Mouse (Mus musculus): Measurements from ENCODE around the gene Eppin.
"Not testable (repeated sequence)": the region's sequence is repeated elsewhere in the genome, so short reads cannot be mapped to it uniquely, and the experiment has no call there.

The Eppin gene

DNA sequence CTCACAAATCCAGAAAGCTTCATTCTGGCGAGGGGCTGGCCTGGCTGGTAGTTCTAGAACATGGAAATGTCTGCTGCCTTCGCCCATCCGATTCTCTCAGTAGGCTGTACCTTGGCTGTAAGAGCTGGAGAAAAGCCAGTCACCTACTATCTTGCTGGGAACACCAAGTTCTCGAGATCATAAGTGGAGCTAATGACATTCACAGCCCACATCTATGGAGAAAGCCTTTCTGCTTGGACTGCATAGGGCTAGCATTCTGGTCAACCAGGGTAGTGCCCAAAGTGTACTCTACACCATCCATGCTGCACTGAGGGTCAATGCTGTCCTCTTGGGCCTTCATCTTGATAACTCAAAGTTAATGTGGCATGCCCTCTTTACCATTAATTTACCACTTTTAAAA lies at the start of gene Eppin:
Eppin (minus strand) TSS at position 101 of the 400 bp plus-strand sequence.
- ChIA-PET CTCF (interaction anchor here (0.5 to 2.5 kb wide), 17 partner anchors 10 to 1224 kb away, joined by 3 to 16 read pairs (median 4); partner anchors contain the start of genes Wfdc10 (in 1 of the 4) and Wfdc9 (in 1 of the 4)), POLR2A (no interaction called here)

DNA sequence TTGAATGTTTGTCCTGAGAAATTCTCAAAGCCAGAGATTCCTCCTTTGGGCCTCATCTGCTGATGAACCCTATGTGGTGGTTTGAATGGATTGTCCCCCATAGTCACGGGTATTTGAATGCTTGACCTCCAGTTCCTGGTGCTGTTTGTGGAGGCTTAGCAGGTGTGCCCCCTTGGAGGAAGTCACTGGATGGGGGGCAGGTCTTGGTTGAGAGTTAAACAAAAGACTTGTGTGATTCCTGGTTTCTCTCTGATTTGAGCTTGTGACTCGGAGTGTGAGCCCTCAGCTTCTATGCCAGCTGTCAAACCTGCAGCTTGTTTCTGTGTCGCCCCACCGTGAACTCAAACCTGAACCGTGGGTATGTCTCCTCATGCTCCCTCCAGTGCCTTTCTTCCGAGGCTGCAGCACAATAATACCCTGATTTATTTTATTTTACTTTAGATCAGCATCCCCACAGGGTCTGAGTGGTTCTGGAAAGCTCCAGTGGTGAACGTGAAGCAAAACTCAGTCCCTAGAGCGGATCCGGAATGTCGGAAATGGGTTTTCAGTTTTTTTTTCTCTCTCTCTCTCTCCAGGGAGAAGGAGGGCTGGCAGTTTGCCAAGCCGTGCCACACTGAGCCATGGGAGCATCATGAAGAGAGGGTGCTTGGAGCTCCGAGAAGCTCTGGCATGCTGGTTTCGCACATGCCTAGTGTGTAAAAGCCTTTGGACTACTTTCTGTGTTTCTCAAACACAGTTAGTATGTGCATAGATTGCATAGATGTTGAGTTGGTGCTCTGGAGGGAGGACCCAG lies 48.7 kb upstream of the Eppin start:
- ChIA-PET CTCF (interaction anchor here (0.5 to 2.7 kb wide), 11 partner anchors 14 to 276 kb away, joined by 3 to 12 read pairs (median 3); partner anchors contain the start of genes Wfdc10 (in 3 of the 4) and Wfdc9 (in 3 of the 4)), POLR2A (interaction anchor here (0.6 to 2.0 kb wide), 6 partner anchors 14 to 276 kb away, joined by 3 to 7 read pairs (median 3); partner anchors contain the start of genes Wfdc10 (in 2 of the 4), Wfdc9 (in 2 of the 4), Acot8 (in 1 of the 4) and Zswim3 (in 1 of the 4))

DNA sequence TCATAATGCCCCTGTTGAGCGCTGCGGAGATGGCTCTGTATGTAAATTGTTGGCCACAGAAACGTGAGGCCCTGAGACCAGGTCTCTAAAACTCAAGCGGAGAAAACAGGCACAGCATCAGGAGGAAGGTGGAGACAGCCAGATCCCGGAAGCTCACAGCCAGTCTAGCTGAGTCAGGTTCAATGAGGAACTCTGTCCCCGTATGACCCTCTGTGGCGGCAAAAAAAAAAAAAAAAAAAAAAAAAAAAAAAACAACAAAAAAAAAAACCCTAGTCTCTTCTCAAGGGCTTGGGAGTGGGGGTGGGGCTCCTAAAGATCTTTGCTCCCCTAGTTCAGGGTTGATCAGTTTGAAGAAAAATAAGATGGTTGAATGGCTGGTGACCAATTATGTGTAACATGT lies 47.7 kb upstream of the Eppin start:
- CTCF ChIA-PET: interaction anchor here (0.6 to 2.7 kb wide), 12 partner anchors 15 to 245 kb away, joined by 3 to 12 read pairs (median 5); partner anchors contain the start of genes Wfdc10 (in 4 of the 4) and Wfdc9 (in 4 of the 4)
- POLR2A ChIA-PET: interaction anchor here in 3 of 4 experiments (0.6 to 2.0 kb wide), 5 partner anchors 15 to 569 kb away, joined by 3 to 7 read pairs (median 3); partner anchors contain the start of genes Wfdc10 (in 3 of the 3) and Wfdc9 (in 3 of the 3)

DNA sequence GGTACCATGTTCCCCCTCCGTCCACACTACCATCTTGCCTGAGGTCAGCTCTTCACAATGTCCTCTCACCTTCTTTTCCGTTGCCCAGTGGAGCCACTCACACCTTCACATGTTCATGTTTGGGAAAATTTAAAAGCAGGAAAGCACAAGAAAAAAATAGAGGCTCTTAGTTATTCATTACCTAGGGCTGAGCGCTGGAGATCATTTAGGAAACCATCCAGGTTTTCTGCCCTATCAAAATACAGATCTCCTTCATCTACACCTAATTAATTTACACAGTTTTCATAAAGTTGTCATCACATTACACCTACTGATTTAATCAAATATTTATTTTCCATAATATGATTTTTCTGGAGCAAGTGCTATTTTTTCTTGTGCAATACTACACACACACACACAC lies 45.3 kb upstream of the Eppin start, which contains the start of gene Wfdc16:
Wfdc16 (minus strand) TSS at position 101 of the 400 bp plus-strand sequence.
- CTCF ChIA-PET: no interaction called here
- POLR2A ChIA-PET: interaction anchor here in 1 of 4 experiments (1.0 kb wide), 1 partner anchor 13 kb away, joined by 5 read pairs; no protein-coding TSS in a partner anchor

GRCm38 (mm10) chr2:164635266-164635665 lies 41.9 kb upstream of the Eppin start:
- ChIA-PET POLR2A (interaction anchor here in 2 of 4 experiments (0.7 to 1.0 kb wide), 2 partner anchors 165 to 192 kb away, joined by 3 read pairs; no protein-coding TSS in a partner anchor), CTCF (interaction anchor here in 1 of 4 experiments (0.9 to 1.5 kb wide), 3 partner anchors 21 to 165 kb away, joined by 3 to 4 read pairs (median 4); partner anchors contain the start of genes Wfdc10 and Wfdc9)

DNA sequence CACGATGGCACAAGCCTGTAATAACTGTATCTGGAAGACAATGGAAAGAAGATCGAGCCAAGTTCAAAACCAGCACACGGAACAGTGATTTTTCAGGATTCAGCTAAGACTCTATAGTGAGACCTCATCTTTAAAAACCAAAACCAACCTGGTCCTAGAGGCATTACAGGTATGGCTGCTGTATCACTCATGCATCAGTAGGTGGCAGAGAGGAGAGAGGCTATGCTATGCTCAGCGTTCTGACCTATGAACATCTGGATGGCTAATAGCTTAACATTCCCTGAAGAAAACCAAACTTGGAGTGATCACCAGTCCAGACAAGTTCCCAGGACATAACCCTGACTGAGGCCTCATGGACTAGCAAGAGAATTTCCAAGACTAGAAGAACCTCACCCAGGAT lies 28.4 kb upstream of the Eppin start:
- POLR2A ChIA-PET: no interaction called here

GRCm38 (mm10) chr2:164619050-164619449 lies 25.7 kb upstream of the Eppin start:
- CTCF ChIA-PET: interaction anchor here in 3 of 4 experiments (0.6 to 1.0 kb wide), 3 partner anchors 37 to 209 kb away, joined by 3 to 4 read pairs (median 3); partner anchors contain the start of genes Wfdc10 (in 1 of the 3) and Wfdc9 (in 1 of the 3)
- POLR2A ChIA-PET: interaction anchor here in 2 of 4 experiments (0.6 to 0.7 kb wide), 2 partner anchors 631 to 1276 kb away, joined by 3 to 4 read pairs; no protein-coding TSS in a partner anchor

More for the DNA sequence above, 28.4 kb upstream of the Eppin start:
- CTCF ChIA-PET: interaction anchor here in 2 of 4 experiments (0.6 to 1.0 kb wide), 2 partner anchors 34 to 102 kb away, joined by 3 read pairs; partner anchors contain the start of genes Wfdc10 (in 1 of the 2) and Wfdc9 (in 1 of the 2)

DNA sequence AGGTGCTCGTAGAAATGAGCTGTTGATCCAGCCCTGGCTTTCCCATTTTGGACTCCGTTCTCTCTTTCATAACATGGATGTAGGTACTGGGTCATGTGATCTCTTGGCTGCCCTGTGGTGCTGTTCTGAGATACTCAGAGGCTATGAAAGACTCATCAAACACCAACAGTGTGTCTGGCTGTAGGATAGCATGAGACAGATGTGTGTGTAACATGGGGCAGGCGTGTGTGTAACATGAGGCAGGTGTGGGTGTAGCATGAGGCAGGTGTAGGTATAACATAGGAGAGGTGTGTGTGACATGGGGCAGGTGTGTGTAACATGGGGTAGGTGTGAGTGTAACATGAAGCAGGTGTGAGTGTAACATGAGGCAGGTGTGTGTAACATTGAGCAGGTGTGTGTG lies 22.0 kb upstream of the Eppin start:
- POLR2A ChIA-PET: interaction anchor here in 1 of 4 experiments (0.5 kb wide), 1 partner anchor 153 kb away, joined by 4 read pairs; no protein-coding TSS in a partner anchor
- CTCF ChIA-PET: interaction anchor here in 1 of 4 experiments (0.6 kb wide), 2 partner anchors 58 to 212 kb away, joined by 3 read pairs; no protein-coding TSS in a partner anchor

DNA sequence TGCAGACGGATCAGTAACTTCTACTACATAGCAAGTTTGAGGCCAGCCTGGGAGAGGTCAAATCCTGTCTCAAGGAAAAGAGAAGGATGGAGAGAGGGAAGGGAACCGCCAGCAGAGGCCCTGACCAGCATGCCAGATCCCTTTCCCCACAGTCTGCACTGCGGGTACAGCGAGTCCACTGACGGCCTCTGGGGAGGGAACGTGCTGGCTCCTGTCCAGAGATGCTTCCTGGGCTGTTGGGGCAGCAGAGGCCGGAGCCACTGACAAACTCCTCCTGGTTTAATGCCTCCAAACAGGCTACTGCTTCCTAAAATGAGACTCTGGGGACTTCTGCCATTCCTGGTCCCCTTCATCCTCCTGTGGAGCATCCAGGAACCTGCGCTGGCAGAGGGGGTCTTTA lies 20.1 kb upstream of the Eppin start, which contains the start of the genes Wfdc6b and Wfdc8:
Wfdc6b (plus strand) TSS at position 52 of the 400 bp plus-strand sequence.
Wfdc8 (minus strand) TSS at position 156 of the 400 bp plus-strand sequence.
- POLR2A ChIA-PET: interaction anchor here in 1 of 4 experiments (0.6 kb wide), 1 partner anchor 9 kb away, joined by 3 read pairs; no protein-coding TSS in a partner anchor
- CTCF ChIA-PET: not testable (repeated sequence)

GRCm38 (mm10) chr2:164608781-164609180 lies 15.4 kb upstream of the Eppin start:
- ChIA-PET POLR2A (interaction anchor here in 1 of 4 experiments (0.6 to 0.8 kb wide), 2 partner anchors 17 to 24 kb away, joined by 3 to 5 read pairs; no protein-coding TSS in a partner anchor), CTCF (interaction anchor here in 2 of 4 experiments (0.7 to 0.9 kb wide), 2 partner anchors 17 to 28 kb away, joined by 3 to 4 read pairs; no protein-coding TSS in a partner anchor)

DNA sequence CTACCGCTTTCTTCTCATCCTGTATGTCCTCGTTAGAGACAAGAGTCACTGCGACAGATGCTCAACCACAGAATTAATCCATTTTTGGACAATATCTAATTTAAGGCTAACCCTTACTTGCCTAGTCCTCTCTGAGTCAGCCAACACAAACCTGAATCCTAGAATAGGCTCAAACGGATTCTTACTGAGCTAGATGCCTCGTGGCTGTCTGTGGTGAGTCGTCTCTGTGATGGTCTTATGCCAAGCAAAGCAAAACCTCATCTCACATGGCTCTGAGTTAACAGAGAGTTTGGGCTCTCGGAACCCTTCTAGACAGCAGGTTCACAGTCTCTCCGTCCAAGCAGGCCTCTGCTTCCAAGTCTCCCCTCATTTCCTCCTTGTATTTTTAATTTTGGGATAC lies 11.0 kb upstream of the Eppin start:
- POLR2A ChIA-PET: interaction anchor here (0.6 to 1.1 kb wide), 7 partner anchors 9 to 453 kb away, joined by 3 to 5 read pairs (median 4); partner anchors contain the start of gene Wfdc6b (in 1 of the 4)

DNA sequence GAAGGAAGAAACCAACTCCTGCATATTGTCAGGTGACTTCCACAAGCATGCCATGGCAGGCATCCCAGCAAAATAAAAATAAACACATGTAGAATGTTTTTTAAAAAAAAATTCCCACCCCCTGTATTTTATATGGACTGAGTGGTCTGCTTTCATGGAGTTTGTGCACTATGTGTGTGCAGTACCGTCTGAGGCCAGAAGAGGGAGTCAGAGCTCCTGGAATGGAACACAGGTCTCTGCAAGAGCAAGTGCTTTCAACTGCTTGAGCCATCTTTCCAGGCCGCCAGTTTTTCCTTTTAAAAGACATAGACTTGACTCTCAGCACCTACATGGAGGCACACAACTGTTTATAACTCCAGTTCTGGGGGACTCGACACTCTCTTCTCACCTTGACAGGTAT lies 10.1 kb upstream of the Eppin start:
- ChIA-PET POLR2A (interaction anchor here in 1 of 4 experiments (0.7 to 0.8 kb wide), 2 partner anchors 82 to 200 kb away, joined by 4 to 5 read pairs; partner anchors contain the start of gene Wfdc13), CTCF (interaction anchor here in 3 of 4 experiments (0.6 to 2.7 kb wide), 11 partner anchors 11 to 485 kb away, joined by 3 to 16 read pairs (median 4); partner anchors contain the start of genes Eppin (in 1 of the 3) and Wfdc10 (in 1 of the 3))

More for the DNA sequence above, 11.0 kb upstream of the Eppin start:
- CTCF ChIA-PET: interaction anchor here (0.5 to 2.7 kb wide), 16 partner anchors 12 to 562 kb away, joined by 3 to 16 read pairs (median 4); partner anchors contain the start of genes Eppin (in 1 of the 4) and Wfdc10 (in 1 of the 4)

DNA sequence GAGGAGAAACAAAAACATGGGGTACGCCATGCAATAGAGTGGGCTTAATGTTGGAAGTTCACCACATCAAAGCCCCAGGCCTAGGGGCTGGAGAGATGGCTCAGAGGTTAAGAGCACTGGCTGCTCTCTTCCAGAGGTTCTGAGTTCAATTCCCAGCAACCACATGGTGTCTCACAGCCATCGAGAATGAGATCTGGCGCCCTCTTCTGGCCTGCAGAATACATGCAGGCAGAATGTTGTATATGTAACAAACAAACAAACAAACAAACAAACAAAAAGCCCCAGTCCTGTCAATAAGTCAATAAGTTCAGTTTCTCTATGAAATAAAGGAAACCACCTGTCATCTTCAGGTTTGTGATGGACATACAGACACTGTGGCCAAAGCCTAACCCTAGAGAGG lies 6.8 kb upstream of the Eppin start:
- CTCF ChIA-PET: interaction anchor here in 2 of 4 experiments (0.7 to 1.0 kb wide), 2 partner anchors 17 to 126 kb away, joined by 3 read pairs; no protein-coding TSS in a partner anchor
- POLR2A ChIA-PET: no interaction called here

- CTCF ChIA-PET: interaction anchor here (0.5 to 2.7 kb wide), 50 partner anchors 10 to 366 kb away, joined by 3 to 53 read pairs (median 4); partner anchors contain the start of genes Wfdc10 (in 2 of the 4), Wfdc9 (in 2 of the 4) and Gm20458 (in 1 of the 4)
- POLR2A ChIA-PET: interaction anchor here in 3 of 4 experiments (0.5 to 1.4 kb wide), 8 partner anchors 16 to 483 kb away, joined by 3 to 6 read pairs (median 3); no protein-coding TSS in a partner anchor
Observed at GRCm38 (mm10) chr2:164592014-164592413, 1.4 kb downstream of the Eppin start.

DNA sequence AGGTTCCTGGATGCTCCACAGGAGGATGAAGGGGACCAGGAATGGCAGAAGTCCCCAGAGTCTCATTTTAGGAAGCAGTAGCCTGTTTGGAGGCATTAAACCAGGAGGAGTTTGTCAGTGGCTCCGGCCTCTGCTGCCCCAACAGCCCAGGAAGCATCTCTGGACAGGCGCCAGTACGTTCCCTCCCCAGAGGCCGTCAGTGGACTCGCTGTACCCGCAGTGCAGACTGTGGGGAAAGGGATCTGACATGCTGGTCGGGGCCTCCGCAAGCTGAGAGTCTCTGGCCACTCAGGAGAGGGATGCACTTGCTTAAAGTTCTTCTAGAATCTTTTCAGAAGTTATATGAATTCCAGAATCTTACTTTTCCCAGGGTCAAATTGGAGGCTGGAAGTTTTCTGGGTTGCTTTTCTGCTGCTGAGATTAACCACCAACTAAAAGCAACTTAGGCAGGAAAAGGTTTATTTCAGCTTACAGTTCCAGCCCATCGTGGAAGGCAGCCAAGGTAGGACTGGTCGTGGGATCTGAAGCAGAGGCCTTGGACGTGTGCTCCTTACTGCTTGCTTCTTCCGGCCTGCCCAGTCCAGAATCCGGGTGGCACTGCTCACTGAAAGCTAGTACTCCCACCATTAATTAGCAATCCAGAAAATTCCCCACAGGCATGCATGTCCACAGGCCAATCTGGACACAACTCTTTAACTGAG lies 8.2 kb downstream of the Eppin start, which contains the start of gene Wfdc6a:
Wfdc6a (minus strand) TSS at position 423 of the 701 bp plus-strand sequence.
- POLR2A ChIA-PET: interaction anchor here in 2 of 4 experiments (0.6 kb wide), 2 partner anchors 23 to 292 kb away, joined by 4 to 5 read pairs; no protein-coding TSS in a partner anchor
- CTCF ChIA-PET: not testable (repeated sequence)

GRCm38 (mm10) chr2:164573359-164573758 lies 20.0 kb downstream of the Eppin start, which contains the start of gene Spint3:
Gene Spint3, minus strand, starts transcription at chr2:164573459.
- ChIA-PET CTCF (interaction anchor here in 3 of 4 experiments (0.6 to 1.2 kb wide), 3 partner anchors 63 to 221 kb away, joined by 3 to 4 read pairs (median 4); no protein-coding TSS in a partner anchor), POLR2A (interaction anchor here in 1 of 4 experiments (1.3 to 1.4 kb wide), 2 partner anchors 10 to 197 kb away, joined by 4 read pairs; partner anchors contain the start of gene Wfdc2)

Data from embryonic stem cell, embryonic (primary cell).